Mouse (Mus musculus) spleen, postnatal 36 days (tissue): ENCODE data around the gene Cyb5r4.
A peak's percentile ranks its signal among the peaks of the same experiment; 100 is the strongest.
"Not testable (repeated sequence)": the region's sequence is repeated elsewhere in the genome, so short reads cannot be mapped to it uniquely, and the experiment has no call there.

Experiments
- DNase-seq, 2 experiments: peaks; one replicate each; pipeline ENCODE4 v3.0.0; 2022; ENCODE audit warnings: low spot score in 2 of 2, mixed read lengths in 1 of 2

The Cyb5r4 gene

DNA sequence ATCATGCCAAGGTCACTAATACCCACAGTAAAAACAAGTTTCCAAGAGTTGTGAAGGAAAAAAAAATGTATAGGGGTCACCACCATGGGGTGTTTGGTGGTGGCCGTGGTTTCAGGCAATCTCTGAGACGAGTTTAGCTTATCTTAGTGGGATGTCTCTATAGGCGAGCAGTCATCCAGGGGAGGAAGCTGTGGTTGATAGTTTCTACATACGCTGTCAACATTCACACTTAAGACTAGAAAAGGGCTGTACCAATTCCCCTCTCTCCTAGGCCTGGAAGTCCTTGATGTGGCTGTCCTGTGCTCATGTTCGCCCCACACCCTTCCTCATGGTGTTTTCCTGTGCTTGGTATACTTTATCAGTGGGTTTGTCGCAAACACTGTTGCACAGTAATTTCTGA is 4.0 kb downstream of the Cyb5r4 start:
- DNase-seq: peak in 1 of 2 experiments; percentile 4

DNA sequence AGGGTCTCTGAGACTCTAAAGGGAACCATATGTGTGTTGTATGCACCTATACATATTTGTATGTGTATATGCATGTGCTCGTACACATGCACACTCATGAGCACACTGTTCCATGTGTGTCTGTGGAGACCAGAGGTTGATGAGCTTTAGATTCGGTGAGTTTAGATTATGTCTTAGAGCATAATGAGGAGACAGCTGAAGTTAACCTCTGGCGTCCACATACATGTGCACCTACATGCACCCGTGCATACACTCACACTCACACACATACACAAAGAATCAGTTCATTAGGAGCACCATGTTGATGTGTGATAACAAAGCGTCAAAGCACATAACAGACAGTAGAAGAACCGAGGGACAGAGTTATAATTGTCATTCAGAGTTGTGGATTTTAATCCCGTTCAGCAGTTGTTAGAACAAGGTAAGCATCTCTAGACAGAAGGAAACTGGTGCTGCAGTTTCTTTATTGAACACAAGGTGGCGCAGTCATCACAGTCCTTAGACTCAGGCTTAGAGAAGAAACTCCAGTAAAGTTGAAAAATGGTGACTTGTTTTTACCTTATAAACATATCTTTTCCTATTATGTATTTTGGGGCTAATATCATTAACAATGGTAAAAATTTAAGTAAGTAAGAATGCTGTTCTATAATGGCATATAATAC is 5.7 kb downstream of the Cyb5r4 start:
- DNase-seq: peak; percentile 29 to 33

DNA sequence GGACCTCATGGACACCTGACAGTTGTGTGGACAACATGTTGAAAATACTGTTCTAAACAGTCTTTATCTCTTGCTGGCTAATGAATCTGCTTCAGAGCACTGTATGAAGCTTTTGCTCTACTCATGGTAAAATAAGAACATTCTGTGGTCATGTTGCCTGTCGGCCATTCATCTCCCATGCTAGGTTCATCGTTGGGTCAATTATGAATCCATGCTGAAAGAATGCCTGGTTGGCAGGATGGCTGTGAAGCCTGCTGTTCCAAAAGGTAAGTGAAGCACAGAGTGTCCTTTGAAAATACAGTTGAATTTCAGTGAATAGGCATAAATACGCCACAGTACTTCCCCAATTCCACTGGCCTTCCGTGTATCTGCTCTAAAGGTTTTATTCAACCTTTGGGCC is 10.4 kb downstream of the Cyb5r4 start:
- no peak for DNase-seq

DNA sequence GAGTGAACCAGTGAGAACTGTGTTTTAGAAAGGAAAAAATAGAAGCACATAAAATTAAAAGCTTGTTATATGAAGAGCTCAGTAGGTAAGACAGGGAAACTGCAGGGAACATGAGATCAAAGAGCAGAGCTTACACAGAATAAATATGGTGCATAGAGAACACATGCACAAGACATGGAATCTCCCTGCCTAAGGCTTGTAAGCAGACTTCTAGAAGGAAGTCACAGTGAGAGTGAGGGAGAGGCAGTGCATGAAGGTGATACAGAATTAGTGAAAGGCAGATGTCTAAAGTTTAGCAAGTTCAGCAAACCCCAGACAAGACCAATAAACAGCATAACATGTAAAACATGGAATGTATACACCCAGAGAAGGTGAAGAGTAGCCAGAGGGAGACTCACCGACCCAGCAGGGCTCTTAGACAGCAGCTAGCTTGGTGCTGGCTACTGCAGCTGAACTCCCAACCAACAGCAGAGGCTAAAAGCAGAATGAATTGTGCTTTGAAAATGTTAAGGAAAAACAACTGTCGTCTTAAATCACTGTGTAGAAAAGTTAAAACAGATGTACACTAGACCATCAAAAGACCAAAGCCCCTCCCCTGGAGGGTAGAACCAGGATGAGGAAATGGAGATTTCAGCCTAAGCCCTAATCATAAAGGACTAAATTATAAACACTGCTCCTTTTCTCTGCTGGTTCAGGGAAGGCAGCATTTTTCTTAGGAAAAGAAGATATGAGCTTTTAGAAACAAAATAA is 13.2 kb downstream of the Cyb5r4 start:
- DNase-seq: no peak

DNA sequence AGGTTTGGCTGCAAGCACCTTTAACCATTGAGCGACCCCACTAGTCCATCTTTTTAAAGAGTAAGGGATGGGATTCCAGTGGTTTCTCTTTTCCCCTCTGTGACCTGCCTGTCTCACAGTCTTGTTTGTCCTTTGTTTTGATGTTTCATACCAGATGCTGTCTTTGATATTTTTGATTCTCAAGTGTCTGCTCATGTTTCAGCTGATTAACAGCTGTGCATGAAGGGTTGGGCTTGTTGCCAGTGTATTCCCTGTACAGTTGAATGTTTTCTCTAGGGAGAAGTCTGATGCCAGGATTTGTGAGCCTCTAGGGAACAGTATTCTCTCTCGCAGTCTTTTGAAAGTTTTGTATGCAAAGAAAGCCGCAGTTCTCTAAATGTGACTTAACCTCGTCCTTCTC is 27.6 kb downstream of the Cyb5r4 start:
- no peak for DNase-seq

DNA sequence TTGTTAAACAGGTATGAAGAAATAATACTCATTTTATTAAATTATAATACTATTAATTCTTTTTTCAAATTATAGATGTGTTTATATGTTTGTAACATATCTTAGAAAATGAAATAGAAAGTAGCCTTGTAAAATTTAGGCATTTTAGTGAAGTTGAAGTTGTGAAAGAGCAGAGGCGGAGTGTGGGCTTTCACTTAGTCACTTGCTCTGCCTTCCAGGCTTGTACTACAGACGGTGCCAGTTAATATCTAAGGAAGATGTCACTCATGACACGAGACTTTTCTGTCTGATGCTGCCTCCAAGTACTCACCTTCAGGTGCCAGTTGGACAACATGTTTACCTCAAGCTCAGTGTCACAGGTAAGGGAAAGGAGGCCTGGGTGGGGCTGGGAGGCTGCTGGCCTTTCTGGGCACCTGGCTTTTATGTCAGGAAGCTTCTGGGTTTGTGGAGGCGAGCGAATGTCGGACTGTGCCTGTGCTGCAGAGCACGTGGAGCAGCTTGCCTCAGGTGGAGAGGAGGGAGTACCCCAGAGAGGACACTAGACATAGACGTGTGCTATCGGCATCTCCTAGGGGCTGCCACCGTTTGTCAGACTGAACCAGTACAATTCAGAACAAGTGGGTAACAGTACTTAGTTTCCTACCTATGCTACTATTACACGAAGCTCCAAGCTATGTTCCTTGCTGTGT is 33.9 kb downstream of the Cyb5r4 start:
- no peak for DNase-seq

DNA sequence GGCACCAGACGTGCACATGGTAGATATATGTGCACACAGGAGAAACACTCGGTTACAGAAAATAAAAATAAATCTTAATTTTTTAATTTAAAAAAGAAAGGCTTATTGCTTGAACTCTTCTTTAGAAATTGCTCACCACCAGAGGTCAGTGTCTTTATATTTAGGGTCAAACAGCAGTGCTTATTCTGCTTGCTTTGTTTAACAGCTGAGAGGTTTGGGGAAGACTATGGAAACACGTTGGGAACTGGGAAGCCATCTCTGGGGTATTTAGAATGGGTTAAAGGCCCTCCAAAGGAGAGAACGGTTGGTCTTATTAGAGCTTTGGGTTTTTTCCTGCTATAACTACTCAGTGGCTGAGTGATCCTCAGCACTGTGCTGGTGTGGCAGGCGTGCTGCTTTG is 40.5 kb downstream of the Cyb5r4 start:
- DNase-seq: no peak

DNA sequence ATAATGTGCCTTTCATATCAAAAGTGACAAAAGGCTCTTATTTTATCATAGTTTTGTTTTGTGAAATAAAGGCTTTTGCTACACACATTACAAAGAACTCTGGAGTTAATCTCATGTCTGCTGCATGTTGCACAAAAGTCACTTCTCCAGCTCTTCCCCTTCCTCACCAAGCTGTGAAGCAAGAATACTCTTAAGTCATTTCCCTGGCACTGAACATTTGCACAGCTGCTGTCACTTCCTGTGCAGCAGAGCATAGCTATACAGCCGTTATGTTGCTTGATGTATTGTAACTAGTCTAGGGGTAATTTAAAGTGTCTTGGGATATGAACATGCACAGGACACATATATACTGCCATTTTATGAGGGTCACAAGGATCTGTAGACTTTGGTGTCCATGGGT is 46.3 kb downstream of the Cyb5r4 start:
- peak; percentile 9 to 14 for DNase-seq

DNA sequence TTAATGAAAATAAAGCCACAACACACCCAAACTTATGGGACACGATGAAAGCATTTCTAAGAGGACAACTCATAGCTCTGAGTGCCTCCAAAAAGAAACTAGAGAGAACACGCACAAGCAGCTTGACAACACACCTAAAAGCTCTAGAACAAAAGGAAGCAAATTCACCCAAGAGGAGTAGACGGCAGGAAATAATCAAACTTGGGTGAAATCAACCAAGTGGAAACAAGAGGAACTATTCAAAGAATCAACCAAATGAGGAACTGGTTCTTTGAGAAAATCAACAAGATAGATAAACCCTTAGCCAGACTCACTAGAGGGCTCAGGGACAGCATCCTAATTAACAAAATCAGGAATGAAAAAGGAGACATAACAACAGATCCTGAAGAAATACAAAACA is 49.8 kb downstream of the Cyb5r4 start:
- DNase-seq: peak; percentile 35 to 54

DNA sequence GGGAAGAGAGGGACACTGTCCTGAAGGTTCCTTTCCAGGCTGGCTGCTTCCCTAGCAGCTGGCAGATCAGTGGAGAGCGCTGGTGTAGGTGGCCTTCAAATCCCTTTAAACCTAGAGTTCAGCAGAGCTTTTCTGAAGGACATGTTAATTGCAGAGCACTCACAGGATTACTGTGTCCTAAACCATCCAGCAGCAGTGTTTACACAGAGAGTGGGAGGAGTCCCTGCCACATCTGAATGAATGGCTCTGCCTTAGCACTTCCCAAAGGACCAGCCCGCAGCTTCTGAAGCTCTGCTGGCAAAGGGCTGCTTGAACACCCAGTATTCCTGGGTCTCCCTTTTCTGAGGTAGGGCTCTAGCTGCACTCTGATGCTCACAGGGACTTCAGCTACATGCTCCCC is 56.1 kb downstream of the Cyb5r4 start:
- DNase-seq: no peak

DNA sequence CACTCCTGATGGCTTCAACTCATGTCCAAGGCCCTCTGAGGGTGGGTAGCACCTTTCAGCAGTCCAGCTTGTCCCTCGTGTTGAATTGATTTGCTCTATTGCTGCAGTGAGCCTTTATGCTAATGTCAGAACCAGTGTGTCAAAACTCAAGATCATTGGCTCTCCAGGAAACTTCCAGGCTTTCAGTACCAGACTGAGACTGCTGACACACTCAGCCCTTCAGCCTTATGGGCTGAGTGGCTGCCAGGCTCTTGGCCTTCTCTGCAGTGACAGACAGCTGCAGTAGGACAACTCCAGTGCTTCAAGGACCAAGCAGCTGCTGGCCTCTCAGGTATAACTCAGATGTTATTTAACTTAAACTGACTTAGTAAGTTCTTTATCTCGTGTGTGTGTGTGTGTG is 57.7 kb downstream of the Cyb5r4 start:
- no peak for DNase-seq

DNA sequence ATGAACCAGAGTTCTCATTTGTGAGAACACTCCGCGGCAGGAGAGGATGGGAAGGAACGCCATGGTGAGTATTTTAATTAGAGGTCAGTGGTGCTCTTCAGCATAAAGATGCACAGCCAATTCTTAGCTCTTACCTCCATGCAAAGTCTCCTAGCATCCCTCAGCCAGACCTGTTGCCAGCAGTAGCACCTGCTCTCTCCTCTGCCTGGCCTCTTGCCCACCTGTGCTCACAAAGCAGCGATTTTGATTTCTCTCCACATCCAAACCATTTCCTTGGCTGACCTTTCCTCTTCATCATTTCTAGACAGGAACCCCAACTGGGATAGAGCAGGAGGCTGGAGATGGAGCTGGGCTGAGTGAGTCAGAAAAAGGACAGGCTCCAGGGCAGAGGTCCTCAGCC is 65.2 kb downstream of the Cyb5r4 start:
- no peak for DNase-seq

DNA sequence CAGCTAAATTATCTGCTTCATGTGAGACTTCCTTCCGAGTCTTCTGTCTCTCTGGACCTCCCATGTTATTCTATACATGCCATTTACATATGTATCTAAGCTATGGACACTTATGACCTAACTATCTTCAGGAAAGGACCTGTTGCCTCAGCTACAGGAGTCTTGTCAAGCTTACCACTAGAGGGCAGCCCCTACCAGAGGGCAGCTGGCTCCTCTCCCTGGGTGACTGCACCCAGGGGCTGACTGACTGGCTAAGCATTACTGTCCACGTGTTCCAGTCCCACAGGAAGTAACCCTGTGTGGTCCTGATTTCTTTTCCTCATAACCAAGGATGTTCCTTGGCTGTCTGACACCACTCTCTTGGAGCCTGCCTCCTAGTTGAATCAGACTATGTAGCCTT is 76.2 kb downstream of the Cyb5r4 start:
- peak; percentile 7 to 22 for DNase-seq

DNA sequence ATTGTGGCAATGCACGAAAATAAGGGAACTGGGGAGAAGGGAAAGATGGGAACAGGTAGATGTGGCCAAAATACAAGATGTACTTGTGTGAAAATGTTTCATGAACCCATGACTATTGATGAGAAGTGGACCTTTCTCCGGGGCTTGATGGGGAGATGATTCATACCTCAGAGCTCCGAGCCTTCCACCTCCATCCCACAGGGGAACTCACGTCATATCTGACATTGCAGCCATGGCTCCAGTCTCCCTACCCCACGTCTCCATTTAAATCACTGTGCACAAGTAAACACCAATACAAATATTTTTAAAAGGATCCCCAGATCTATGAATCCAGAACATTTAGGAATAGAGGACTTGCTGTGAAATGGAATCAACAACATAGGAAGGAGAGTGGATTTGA is 93.2 kb downstream of the Cyb5r4 start:
- DNase-seq: no peak

DNA sequence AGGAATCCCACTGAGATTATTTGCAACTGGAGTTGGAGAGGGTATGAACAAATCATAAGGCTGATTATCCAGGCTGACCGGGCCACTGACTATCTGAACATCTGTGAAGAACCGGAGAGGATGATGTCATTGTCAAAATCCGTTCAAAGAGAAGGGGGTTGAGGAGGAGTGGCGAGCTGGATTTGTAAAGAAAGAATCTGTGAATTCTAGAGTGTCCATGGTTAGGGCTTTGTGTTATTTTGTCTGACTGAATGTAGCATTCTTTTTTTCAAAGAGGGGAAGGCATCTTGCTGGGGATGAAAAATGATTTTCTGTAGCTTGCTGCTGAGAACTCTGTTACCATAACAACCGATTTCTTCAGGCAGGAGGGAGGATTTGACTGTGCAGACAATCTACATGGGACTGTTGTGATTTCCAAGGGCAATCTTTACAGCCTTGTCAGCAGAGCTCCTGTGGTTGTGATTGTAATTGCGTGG is 93.7 kb downstream of the Cyb5r4 start:
- no peak for DNase-seq

DNA sequence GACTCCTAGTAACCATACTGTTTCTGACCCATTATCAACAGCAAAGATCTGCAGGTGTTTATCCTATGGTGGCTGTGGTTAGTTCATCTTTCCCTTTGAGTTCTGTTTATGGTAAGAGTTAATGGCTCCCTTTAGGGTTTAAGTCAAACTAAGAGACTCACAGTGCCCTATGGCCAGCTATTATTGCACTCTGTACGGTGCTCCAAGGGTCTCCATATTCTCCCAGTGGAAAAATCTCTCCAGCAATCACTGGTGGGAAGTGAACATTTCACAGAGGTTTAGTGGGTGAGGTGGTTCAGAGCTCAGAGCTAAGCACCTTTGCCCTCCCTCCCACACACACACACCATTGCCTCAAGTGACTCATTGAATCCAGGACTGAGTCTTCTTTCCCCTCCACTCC is 94.2 kb downstream of the Cyb5r4 start:
- no peak for DNase-seq

DNA sequence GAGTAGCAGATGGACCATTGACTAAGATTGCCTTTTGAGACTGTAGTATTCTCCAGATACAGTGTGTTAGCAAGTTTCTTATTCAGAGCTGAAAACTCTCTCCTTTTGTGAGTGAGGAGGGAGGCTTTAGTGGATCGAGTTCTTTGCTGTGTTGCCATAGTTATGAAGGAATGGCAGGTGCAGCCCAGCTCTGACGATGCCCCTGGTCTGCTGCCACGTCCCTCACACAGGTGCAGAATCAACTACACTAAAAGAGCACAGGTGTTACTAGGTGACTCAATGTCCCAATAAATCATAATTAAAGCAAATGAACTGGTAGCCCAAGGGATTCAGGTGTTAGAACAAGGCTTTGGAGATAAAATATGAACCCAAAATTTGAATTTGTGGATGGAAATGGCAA is 97.2 kb downstream of the Cyb5r4 start:
- DNase-seq: no peak

DNA sequence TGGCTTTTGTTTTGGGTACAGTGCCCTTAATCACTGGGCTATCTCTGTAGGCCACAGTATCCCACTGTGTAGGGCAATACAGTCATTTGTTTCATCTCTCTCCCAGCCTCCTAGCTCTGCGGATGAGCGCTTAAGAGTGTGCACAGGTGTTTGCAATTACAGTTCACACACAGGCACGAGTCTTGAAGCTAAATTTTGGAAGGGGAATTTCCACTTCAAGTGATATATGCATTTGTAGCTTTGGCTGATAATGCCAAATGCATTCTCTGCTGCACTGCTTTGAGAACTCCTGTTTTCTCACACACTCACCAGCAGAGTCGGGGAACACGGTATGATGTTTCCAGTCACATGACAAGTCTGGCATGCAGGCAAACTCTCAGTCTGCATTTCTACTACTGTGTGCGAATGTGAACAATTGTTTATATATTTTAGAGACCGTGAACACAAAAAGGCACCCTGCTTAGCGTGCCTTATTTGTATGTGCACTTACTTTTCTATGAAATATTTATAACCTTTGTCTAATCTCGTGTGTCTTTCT is 100.2 kb downstream of the Cyb5r4 start:
- DNase-seq: no peak

DNA sequence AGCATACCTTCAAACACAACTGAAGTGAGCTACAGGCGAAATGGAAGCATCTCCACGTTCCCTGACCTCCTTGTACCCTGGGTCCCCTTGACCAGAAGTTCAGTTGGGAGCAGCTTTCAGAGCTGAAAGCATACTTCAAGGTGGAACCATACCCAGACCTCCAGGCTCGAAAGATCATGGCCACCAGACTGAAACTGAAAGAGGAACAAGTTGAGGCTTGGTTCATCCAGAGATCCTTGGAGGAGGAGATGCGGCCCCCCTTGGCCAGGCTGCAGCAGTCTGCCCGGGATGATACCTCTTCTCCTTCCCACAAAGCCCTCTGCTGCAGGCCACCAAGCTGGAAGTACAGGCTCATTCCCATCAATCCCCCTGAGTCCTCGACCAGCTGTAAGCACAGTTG is 105.2 kb downstream of the Cyb5r4 start:
- DNase-seq: not testable (repeated sequence)
